Mouse (Mus musculus) neural tube, embryonic 13.5 days (tissue): ENCODE data around the gene Enox1. TPM values are rescaled to one million over a fixed set of nuclear protein-coding genes. Genes with fewer than 3 reads are reported as not detected.

Experiments
- polyA plus RNA-seq: library from polyadenylated mRNA; unstranded; fragments of >200 nt; fragmentation: Nextera tagmentation; extraction: Ambion mirVana; gene quantifications from 2 replicates; pipeline ENCODE4 v1.2.1, GENCODE M21; 2015

The Enox1 gene
- polyA plus RNA-seq, 1 experiment from 2014 or later, result 44.9 TPM

Other genes starting within 250 kb of the Enox1 start
- gene Ccdc122, start 120.0 kb upstream of the Enox1 start, polyA plus RNA-seq, result 1.0 and 1.2 TPM in 2 replicates
- 3.5 and 3.6 TPM in 2 replicates for gene Lacc1, start 119.9 kb upstream of the Enox1 start, polyA plus RNA-seq